Mouse (Mus musculus): ENCODE measurements around the gene Foxa1. TPM values are rescaled to one million over a fixed set of nuclear protein-coding genes. Genes with fewer than 3 reads are reported as not detected.

The Foxa1 gene
- polyA plus RNA-seq, 1 experiment from 2014 or later = 1.5 TPM

GRCm38 (mm10) chr12:57542746-57543626, 3.7 kb downstream of the Foxa1 start:
- no peaks in the 10 kb centered on the region for H3K36me3 ChIP-seq (ENCODE audit: control insufficient read depth, insufficient read depth, low read length)
- no peak for ATAC-seq (ENCODE audit: low FRiP score, low TSS enrichment)
- H3K4me2 ChIP-seq (replicated peaks; ENCODE audit: low read depth, low read length) = peak overlapping the region; percentile 25
- H3K27me3 ChIP-seq (ENCODE audit: control insufficient read depth, insufficient read depth, low read length) = peaks cover 89% of the 10 kb centered on the region
- no peak overlapping the region for H3K9ac ChIP-seq (ENCODE audit: low read depth, low read length)
- H3K4me3 ChIP-seq (ENCODE audit: low read length) = peak overlapping the region; percentile 19
- no peaks in the 10 kb centered on the region for H3K9me3 ChIP-seq (ENCODE audit: control insufficient read depth, low read length)
- peaks cover 10% of the 10 kb centered on the region; the same call in 1 of the 2 replicates for H3K4me1 ChIP-seq (ENCODE audit: control insufficient read depth, insufficient read depth, low read length)
- 1% methylated on average over 63 of the region's 63 CpGs for WGBS
- H3K27ac ChIP-seq (ENCODE audit: low read depth, low read length) = no peak overlapping the region

- H3K9me3 ChIP-seq (ENCODE audit: control insufficient read depth, low read length) = no peaks in the 10 kb centered on the region
- ATAC-seq (ENCODE audit: low FRiP score, low TSS enrichment) = peak; percentile 11; the same call in 1 of the 2 replicates
- peaks cover 10% of the 10 kb centered on the region; the same call in 1 of the 2 replicates for H3K4me1 ChIP-seq (ENCODE audit: control insufficient read depth, insufficient read depth, low read length)
- H3K4me2 ChIP-seq (replicated peaks; ENCODE audit: low read depth, low read length) = no peak overlapping the region; the same call in 1 of the 2 replicates
- H3K27ac ChIP-seq (ENCODE audit: low read depth, low read length) = no peak overlapping the region
- peaks cover 85% of the 10 kb centered on the region for H3K27me3 ChIP-seq (ENCODE audit: control insufficient read depth, insufficient read depth, low read length)
- peak overlapping the region; percentile 19; the same call in 1 of the 2 replicates for H3K4me3 ChIP-seq (ENCODE audit: low read length)
- no peaks in the 10 kb centered on the region for H3K36me3 ChIP-seq (ENCODE audit: control insufficient read depth, insufficient read depth, low read length)
- 2% methylated on average over 39 of the region's 46 CpGs for WGBS
- no peak overlapping the region for H3K9ac ChIP-seq (ENCODE audit: low read depth, low read length)
These were observed 4.6 kb downstream of the Foxa1 start for GRCm38 (mm10) chr12:57541931-57542745.

- Histone ChIP-seq H3K36me3 (ENCODE audit: control insufficient read depth, insufficient read depth, low read length) (no peaks in the 10 kb centered on the region), H3K9ac (ENCODE audit: low read depth, low read length) (no peak overlapping the region), H3K27ac (ENCODE audit: low read depth, low read length) (no peak overlapping the region), H3K9me3 (ENCODE audit: control insufficient read depth, low read length) (no peaks in the 10 kb centered on the region), H3K4me2 (replicated peaks; ENCODE audit: low read depth, low read length) (no peak overlapping the region), H3K4me3 (ENCODE audit: low read length) (no peak overlapping the region), H3K27me3 (ENCODE audit: control insufficient read depth, insufficient read depth, low read length) (peaks cover 85% of the 10 kb centered on the region), H3K4me1 (ENCODE audit: control insufficient read depth, insufficient read depth, low read length) (peaks cover 6% of the 10 kb centered on the region; the same call in 1 of the 2 replicates)
- ATAC-seq (ENCODE audit: low FRiP score, low TSS enrichment) = no peak
- WGBS = 6% methylated on average over 6 of the region's 6 CpGs
These were observed 5.6 kb downstream of the Foxa1 start for GRCm38 (mm10) chr12:57541118-57541517.

- Histone ChIP-seq H3K4me2 (replicated peaks; ENCODE audit: low read depth, low read length) (peak overlapping the region; percentile 38), H3K4me1 (ENCODE audit: control insufficient read depth, insufficient read depth, low read length) (no peaks in the 10 kb centered on the region; the same call in 1 of the 2 replicates), H3K9ac (ENCODE audit: low read depth, low read length) (no peak overlapping the region), H3K4me3 (ENCODE audit: low read length) (peak overlapping the region; percentile 29; the same call in 1 of the 2 replicates), H3K27ac (ENCODE audit: low read depth, low read length) (no peak overlapping the region), H3K36me3 (ENCODE audit: control insufficient read depth, insufficient read depth, low read length) (no peaks in the 10 kb centered on the region), H3K9me3 (ENCODE audit: control insufficient read depth, low read length) (no peaks in the 10 kb centered on the region), H3K27me3 (ENCODE audit: control insufficient read depth, insufficient read depth, low read length) (peaks cover 87% of the 10 kb centered on the region)
- ATAC-seq (ENCODE audit: low FRiP score, low TSS enrichment) = no peak
- WGBS = 1% methylated on average over 10 of the region's 10 CpGs
These were observed 7.1 kb downstream of the Foxa1 start for GRCm38 (mm10) chr12:57539551-57539985.

- no peak for ATAC-seq (ENCODE audit: low FRiP score, low TSS enrichment)
- Histone ChIP-seq H3K9me3 (ENCODE audit: control insufficient read depth, low read length) (no peaks in the 10 kb centered on the region), H3K27ac (ENCODE audit: low read depth, low read length) (no peak overlapping the region), H3K4me1 (ENCODE audit: control insufficient read depth, insufficient read depth, low read length) (no peaks in the 10 kb centered on the region; the same call in 1 of the 2 replicates), H3K4me2 (replicated peaks; ENCODE audit: low read depth, low read length) (peak overlapping the region; percentile 38), H3K27me3 (ENCODE audit: control insufficient read depth, insufficient read depth, low read length) (peaks cover 90% of the 10 kb centered on the region), H3K4me3 (ENCODE audit: low read length) (peak overlapping the region; percentile 29), H3K9ac (ENCODE audit: low read depth, low read length) (0 out of 2 replicates have a peak overlapping the region, but pooled peaks have one; percentile 18), H3K36me3 (ENCODE audit: control insufficient read depth, insufficient read depth, low read length) (no peaks in the 10 kb centered on the region)
- 1% methylated on average over 63 of the region's 63 CpGs for WGBS
These were observed 7.8 kb downstream of the Foxa1 start for GRCm38 (mm10) chr12:57538588-57539550.

GRCm38 (mm10) chr12:57537791-57538587, 8.7 kb downstream of the Foxa1 start:
- H3K27me3 ChIP-seq (ENCODE audit: control insufficient read depth, insufficient read depth, low read length) = peaks cover 91% of the 10 kb centered on the region
- peak overlapping the region; percentile 29 for H3K4me3 ChIP-seq (ENCODE audit: low read length)
- no peaks in the 10 kb centered on the region for H3K36me3 ChIP-seq (ENCODE audit: control insufficient read depth, insufficient read depth, low read length)
- no peak overlapping the region for H3K9ac ChIP-seq (ENCODE audit: low read depth, low read length)
- no peaks in the 10 kb centered on the region for H3K9me3 ChIP-seq (ENCODE audit: control insufficient read depth, low read length)
- no peak for ATAC-seq (ENCODE audit: low FRiP score, low TSS enrichment)
- H3K4me2 ChIP-seq (replicated peaks; ENCODE audit: low read depth, low read length) = peak overlapping the region; percentile 38
- H3K27ac ChIP-seq (ENCODE audit: low read depth, low read length) = no peak overlapping the region
- H3K4me1 ChIP-seq (ENCODE audit: control insufficient read depth, insufficient read depth, low read length) = no peaks in the 10 kb centered on the region; the same call in 1 of the 2 replicates
- 2% methylated on average over 21 of the region's 21 CpGs for WGBS

GRCm38 (mm10) chr12:57536909-57537670, 9.6 kb downstream of the Foxa1 start:
- Histone ChIP-seq H3K36me3 (ENCODE audit: control insufficient read depth, insufficient read depth, low read length) (no peaks in the 10 kb centered on the region), H3K27me3 (ENCODE audit: control insufficient read depth, insufficient read depth, low read length) (peaks cover 91% of the 10 kb centered on the region), H3K4me3 (ENCODE audit: low read length) (no peak overlapping the region), H3K9ac (ENCODE audit: low read depth, low read length) (no peak overlapping the region), H3K4me1 (ENCODE audit: control insufficient read depth, insufficient read depth, low read length) (no peaks in the 10 kb centered on the region; the same call in 1 of the 2 replicates), H3K27ac (ENCODE audit: low read depth, low read length) (no peak overlapping the region), H3K4me2 (replicated peaks; ENCODE audit: low read depth, low read length) (no peak overlapping the region), H3K9me3 (ENCODE audit: control insufficient read depth, low read length) (no peaks in the 10 kb centered on the region)
- 3% methylated on average over 11 of the region's 11 CpGs for WGBS
- no peak for ATAC-seq (ENCODE audit: low FRiP score, low TSS enrichment)

All from kidney, embryonic 14.5 days (tissue).